Mouse (Mus musculus): ENCODE data around the gene Dock1. TPM values are rescaled to one million over a fixed set of nuclear protein-coding genes. Genes with fewer than 3 reads are reported as not detected.

Dock1 gene
- polyA plus RNA-seq, 1 experiment from 2014 or later: 23.2 TPM

GRCm38 (mm10) chr7:135110307-135110706 lies 439.9 kb downstream of the Dock1 start:
- H3K4me1 ChIP-seq (ENCODE audit: control insufficient read depth in 2 of 2, insufficient read depth in 2 of 2, low read length in 2 of 2): no peaks in the 10 kb centered on the region
- WGBS: 91% methylated on average over 1 of the region's 1 CpGs
- no peak overlapping the region for H3K4me2 ChIP-seq (ENCODE audit: low read length)
- no peaks in the 10 kb centered on the region for H3K27me3 ChIP-seq (ENCODE audit: control insufficient read depth, insufficient read depth, low read length)
- H3K9ac ChIP-seq (ENCODE audit: low read length): no peak overlapping the region
- H3K27ac ChIP-seq (replicated peaks in 1 of 2; ENCODE audit: control insufficient read depth in 1 of 2, insufficient read depth in 1 of 2, low read depth in 2 of 2, low read length in 2 of 2): no peak overlapping the region
- no peak overlapping the region for H3K4me3 ChIP-seq (ENCODE audit: control insufficient read depth in 1 of 2, insufficient read depth in 1 of 2, low read depth in 1 of 2, low read length in 2 of 2)
- no peak for ATAC-seq (ENCODE audit: insufficient number of reproducible peaks, insufficient read depth, low FRiP score, low read depth)
- no peaks in the 10 kb centered on the region for H3K9me3 ChIP-seq (ENCODE audit: control insufficient read depth, low read length)
- H3K36me3 ChIP-seq (ENCODE audit: control insufficient read depth, insufficient read depth, low read length): peaks cover 56% of the 10 kb centered on the region

DNA sequence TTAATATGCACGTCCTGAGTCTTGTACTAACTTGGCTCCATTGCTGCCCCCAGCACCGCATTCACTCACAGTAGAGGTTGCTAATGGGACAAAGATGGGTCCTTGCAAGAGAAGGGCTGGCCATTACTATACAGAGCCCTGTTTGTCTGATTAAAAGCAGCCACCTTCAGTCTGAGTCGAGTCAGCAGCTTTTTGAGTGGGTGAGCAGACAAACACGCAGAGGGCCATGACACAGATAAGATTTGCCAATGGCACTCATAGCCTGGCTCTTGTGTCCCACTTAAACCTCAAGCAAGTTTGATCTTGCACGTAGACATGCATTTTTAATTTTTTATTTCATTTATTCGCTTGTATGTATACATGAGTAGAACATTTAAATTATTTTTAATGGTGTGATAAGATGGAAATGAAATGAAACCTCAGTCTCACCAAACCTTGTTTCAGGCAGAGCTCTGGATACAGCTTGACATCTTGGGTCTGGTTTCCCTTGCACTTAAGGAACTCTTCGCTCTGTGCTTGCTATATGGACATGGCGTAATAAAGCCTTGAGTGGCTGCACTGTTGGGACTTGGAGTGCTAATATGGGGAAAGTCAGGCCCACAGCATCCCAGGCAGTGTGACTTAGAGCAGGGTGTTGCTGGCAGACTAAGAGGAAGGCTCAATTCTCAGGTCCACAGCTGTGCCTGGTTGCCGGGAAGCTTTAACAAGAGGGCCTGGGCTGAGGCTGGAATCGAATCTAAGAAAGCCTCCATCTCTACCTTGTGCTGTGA lies 455.0 kb downstream of the Dock1 start:
- H3K4me1 ChIP-seq (ENCODE audit: control insufficient read depth in 2 of 2, insufficient read depth in 2 of 2, low read length in 2 of 2): peaks cover 6 to 7% of the 10 kb centered on the region in 2 experiments; a peak in 3 of 4 replicates
- no peak for ATAC-seq (ENCODE audit: insufficient number of reproducible peaks, insufficient read depth, low FRiP score, low read depth)
- WGBS: 71% methylated on average over 10 of the region's 10 CpGs

DNA sequence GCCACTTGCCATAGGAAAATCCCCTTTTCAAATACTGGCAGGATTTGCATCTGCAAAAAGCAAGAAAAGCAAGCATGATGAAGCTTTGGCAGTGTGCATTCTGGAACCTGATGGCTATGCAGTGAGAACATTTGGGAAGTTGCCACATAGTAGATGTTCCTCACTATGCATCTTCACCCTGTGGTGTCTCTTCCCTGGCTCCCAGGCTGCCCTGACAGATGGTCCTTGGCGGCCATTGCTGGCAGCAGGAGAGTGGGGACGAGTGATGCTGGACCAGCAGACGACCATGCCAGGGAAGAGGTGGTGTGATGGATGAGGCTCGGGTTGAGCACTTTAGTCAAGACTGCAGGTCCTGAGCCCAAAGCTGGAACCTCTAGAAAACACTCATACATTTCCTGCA lies 462.0 kb downstream of the Dock1 start:
- Histone ChIP-seq H3K9me3 (ENCODE audit: control insufficient read depth, low read length) (no peaks in the 10 kb centered on the region), H3K27ac (replicated peaks in 1 of 2; ENCODE audit: control insufficient read depth in 1 of 2, insufficient read depth in 1 of 2, low read depth in 2 of 2, low read length in 2 of 2) (no peak overlapping the region), H3K27me3 (ENCODE audit: control insufficient read depth, insufficient read depth, low read length) (no peaks in the 10 kb centered on the region), H3K4me3 (ENCODE audit: control insufficient read depth in 1 of 2, insufficient read depth in 1 of 2, low read depth in 1 of 2, low read length in 2 of 2) (no peak overlapping the region), H3K36me3 (ENCODE audit: control insufficient read depth, insufficient read depth, low read length) (peaks cover 11% of the 10 kb centered on the region), H3K4me2 (ENCODE audit: low read length) (no peak overlapping the region), H3K4me1 (ENCODE audit: control insufficient read depth in 2 of 2, insufficient read depth in 2 of 2, low read length in 2 of 2) (peaks cover 3 to 14% of the 10 kb centered on the region in 2 experiments; a peak in 3 of 4 replicates), H3K9ac (ENCODE audit: low read length) (no peak overlapping the region)
- WGBS: 85% methylated on average over 4 of the region's 4 CpGs
- no peak for ATAC-seq (ENCODE audit: insufficient number of reproducible peaks, insufficient read depth, low FRiP score, low read depth)

More for the DNA sequence above, 455.0 kb downstream of the Dock1 start:
- H3K4me3 ChIP-seq (ENCODE audit: control insufficient read depth in 1 of 2, insufficient read depth in 1 of 2, low read depth in 1 of 2, low read length in 2 of 2): no peak overlapping the region
- no peak overlapping the region for H3K9ac ChIP-seq (ENCODE audit: low read length)
- no peak overlapping the region for H3K27ac ChIP-seq (replicated peaks in 1 of 2; ENCODE audit: control insufficient read depth in 1 of 2, insufficient read depth in 1 of 2, low read depth in 2 of 2, low read length in 2 of 2)
- no peaks in the 10 kb centered on the region for H3K9me3 ChIP-seq (ENCODE audit: control insufficient read depth, low read length)
- H3K36me3 ChIP-seq (ENCODE audit: control insufficient read depth, insufficient read depth, low read length): peaks cover 26% of the 10 kb centered on the region
- no peak overlapping the region for H3K4me2 ChIP-seq (ENCODE audit: low read length)
- no peaks in the 10 kb centered on the region for H3K27me3 ChIP-seq (ENCODE audit: control insufficient read depth, insufficient read depth, low read length)

GRCm38 (mm10) chr7:135134619-135135018 lies 464.2 kb downstream of the Dock1 start:
- peaks cover 4 to 12% of the 10 kb centered on the region in 2 experiments; a peak in 3 of 4 replicates for H3K4me1 ChIP-seq (ENCODE audit: control insufficient read depth in 2 of 2, insufficient read depth in 2 of 2, low read length in 2 of 2)
- peaks cover 19% of the 10 kb centered on the region for H3K36me3 ChIP-seq (ENCODE audit: control insufficient read depth, insufficient read depth, low read length)
- no peak overlapping the region for H3K4me2 ChIP-seq (ENCODE audit: low read length)
- ATAC-seq (ENCODE audit: insufficient number of reproducible peaks, insufficient read depth, low FRiP score, low read depth): no peak
- no peak overlapping the region for H3K4me3 ChIP-seq (ENCODE audit: control insufficient read depth in 1 of 2, insufficient read depth in 1 of 2, low read depth in 1 of 2, low read length in 2 of 2)
- H3K9me3 ChIP-seq (ENCODE audit: control insufficient read depth, low read length): no peaks in the 10 kb centered on the region
- 83% methylated on average over 12 of the region's 12 CpGs for WGBS
- no peak overlapping the region for H3K27ac ChIP-seq (replicated peaks in 1 of 2; ENCODE audit: control insufficient read depth in 1 of 2, insufficient read depth in 1 of 2, low read depth in 2 of 2, low read length in 2 of 2)
- H3K27me3 ChIP-seq (ENCODE audit: control insufficient read depth, insufficient read depth, low read length): no peaks in the 10 kb centered on the region
- no peak overlapping the region for H3K9ac ChIP-seq (ENCODE audit: low read length)

DNA sequence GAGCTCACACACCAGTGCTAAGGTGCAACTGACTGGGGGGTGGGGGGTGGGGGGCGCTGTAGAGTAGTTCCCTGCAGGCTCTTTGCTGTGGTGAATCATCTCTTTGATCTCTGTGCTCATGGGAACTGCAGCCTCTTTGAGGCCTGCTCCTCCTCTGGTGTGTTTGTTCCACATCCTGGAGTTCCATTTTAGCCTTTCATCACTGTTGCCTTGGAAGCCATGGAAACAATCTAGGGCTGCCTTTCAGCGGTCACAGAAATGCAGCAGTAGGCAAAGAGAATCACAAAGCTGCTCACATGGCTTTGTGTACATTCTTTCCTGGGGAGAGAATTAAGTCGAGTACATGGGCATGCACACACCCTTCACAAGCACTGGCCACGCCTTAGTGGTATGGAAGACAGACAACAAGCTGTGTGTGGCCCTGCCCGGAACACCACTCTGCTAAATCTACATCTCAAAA lies 468.7 kb downstream of the Dock1 start:
- ATAC-seq (ENCODE audit: insufficient number of reproducible peaks, insufficient read depth, low FRiP score, low read depth): no peak
- Histone ChIP-seq H3K9me3 (ENCODE audit: control insufficient read depth, low read length) (no peaks in the 10 kb centered on the region), H3K27ac (replicated peaks in 1 of 2; ENCODE audit: control insufficient read depth in 1 of 2, insufficient read depth in 1 of 2, low read depth in 2 of 2, low read length in 2 of 2) (no peak overlapping the region), H3K4me3 (ENCODE audit: control insufficient read depth in 1 of 2, insufficient read depth in 1 of 2, low read depth in 1 of 2, low read length in 2 of 2) (no peak overlapping the region), H3K27me3 (ENCODE audit: control insufficient read depth, insufficient read depth, low read length) (no peaks in the 10 kb centered on the region), H3K36me3 (ENCODE audit: control insufficient read depth, insufficient read depth, low read length) (peaks cover 40% of the 10 kb centered on the region; the same call in 1 of the 2 replicates), H3K4me1 (ENCODE audit: control insufficient read depth in 2 of 2, insufficient read depth in 2 of 2, low read length in 2 of 2) (peaks cover 4 to 12% of the 10 kb centered on the region in 2 experiments; a peak in 3 of 4 replicates), H3K4me2 (ENCODE audit: low read length) (no peak overlapping the region), H3K9ac (ENCODE audit: low read length) (no peak overlapping the region)
- 28% methylated on average over 5 of the region's 5 CpGs for WGBS

GRCm38 (mm10) chr7:135144731-135145130 lies 474.3 kb downstream of the Dock1 start:
- H3K36me3 ChIP-seq (ENCODE audit: control insufficient read depth, insufficient read depth, low read length): peaks cover 58% of the 10 kb centered on the region
- ATAC-seq (ENCODE audit: insufficient number of reproducible peaks, insufficient read depth, low FRiP score, low read depth): no peak
- H3K9ac ChIP-seq (ENCODE audit: low read length): no peak overlapping the region
- no peak overlapping the region for H3K4me2 ChIP-seq (ENCODE audit: low read length)
- no peaks in the 10 kb centered on the region for H3K27me3 ChIP-seq (ENCODE audit: control insufficient read depth, insufficient read depth, low read length)
- H3K4me1 ChIP-seq (ENCODE audit: control insufficient read depth in 2 of 2, insufficient read depth in 2 of 2, low read length in 2 of 2): no peaks in the 10 kb centered on the region
- 93% methylated on average over 4 of the region's 4 CpGs for WGBS
- H3K4me3 ChIP-seq (ENCODE audit: control insufficient read depth in 1 of 2, insufficient read depth in 1 of 2, low read depth in 1 of 2, low read length in 2 of 2): no peak overlapping the region
- no peaks in the 10 kb centered on the region for H3K9me3 ChIP-seq (ENCODE audit: control insufficient read depth, low read length)
- no peak overlapping the region for H3K27ac ChIP-seq (replicated peaks in 1 of 2; ENCODE audit: control insufficient read depth in 1 of 2, insufficient read depth in 1 of 2, low read depth in 2 of 2, low read length in 2 of 2)

DNA sequence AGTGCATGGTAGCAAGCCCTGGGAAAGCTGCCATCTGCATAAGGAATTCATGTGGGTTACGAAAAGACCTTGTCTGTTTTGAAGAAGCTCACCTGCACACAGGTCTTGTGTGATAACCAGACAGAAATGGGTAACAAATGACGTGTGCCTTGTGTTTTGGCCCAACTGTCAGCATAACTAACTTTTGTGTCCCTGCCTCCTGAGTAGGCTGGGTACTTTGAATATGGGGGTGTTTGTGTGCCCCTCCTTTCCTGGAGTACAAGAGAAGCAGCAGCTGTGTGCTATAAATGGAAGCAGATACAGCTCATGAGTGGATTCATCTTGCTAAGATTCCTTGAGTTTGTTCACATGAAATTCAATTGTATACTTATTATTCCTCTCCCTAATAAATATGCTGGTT lies 480.5 kb downstream of the Dock1 start:
- Histone ChIP-seq H3K4me1 (ENCODE audit: control insufficient read depth in 2 of 2, insufficient read depth in 2 of 2, low read length in 2 of 2) (peaks cover 0 to 5% of the 10 kb centered on the region in 2 experiments; a peak in 1 of 4 replicates), H3K4me3 (ENCODE audit: control insufficient read depth in 1 of 2, insufficient read depth in 1 of 2, low read depth in 1 of 2, low read length in 2 of 2) (no peak overlapping the region), H3K9me3 (ENCODE audit: control insufficient read depth, low read length) (no peaks in the 10 kb centered on the region), H3K27me3 (ENCODE audit: control insufficient read depth, insufficient read depth, low read length) (no peaks in the 10 kb centered on the region), H3K36me3 (ENCODE audit: control insufficient read depth, insufficient read depth, low read length) (peaks cover 31% of the 10 kb centered on the region), H3K27ac (replicated peaks in 1 of 2; ENCODE audit: control insufficient read depth in 1 of 2, insufficient read depth in 1 of 2, low read depth in 2 of 2, low read length in 2 of 2) (no peak overlapping the region), H3K4me2 (ENCODE audit: low read length) (no peak overlapping the region), H3K9ac (ENCODE audit: low read length) (no peak overlapping the region)
- no peak for ATAC-seq (ENCODE audit: insufficient number of reproducible peaks, insufficient read depth, low FRiP score, low read depth)
- WGBS: 69% methylated on average over 2 of the region's 2 CpGs
